Mouse (Mus musculus): ENCODE data around the gene 1300017J02Rik. TPM values are rescaled to one million over a fixed set of nuclear protein-coding genes. Genes with fewer than 3 reads are reported as not detected.

1300017J02Rik gene
- polyA plus RNA-seq, 1 experiment: 67.0 TPM

DNA sequence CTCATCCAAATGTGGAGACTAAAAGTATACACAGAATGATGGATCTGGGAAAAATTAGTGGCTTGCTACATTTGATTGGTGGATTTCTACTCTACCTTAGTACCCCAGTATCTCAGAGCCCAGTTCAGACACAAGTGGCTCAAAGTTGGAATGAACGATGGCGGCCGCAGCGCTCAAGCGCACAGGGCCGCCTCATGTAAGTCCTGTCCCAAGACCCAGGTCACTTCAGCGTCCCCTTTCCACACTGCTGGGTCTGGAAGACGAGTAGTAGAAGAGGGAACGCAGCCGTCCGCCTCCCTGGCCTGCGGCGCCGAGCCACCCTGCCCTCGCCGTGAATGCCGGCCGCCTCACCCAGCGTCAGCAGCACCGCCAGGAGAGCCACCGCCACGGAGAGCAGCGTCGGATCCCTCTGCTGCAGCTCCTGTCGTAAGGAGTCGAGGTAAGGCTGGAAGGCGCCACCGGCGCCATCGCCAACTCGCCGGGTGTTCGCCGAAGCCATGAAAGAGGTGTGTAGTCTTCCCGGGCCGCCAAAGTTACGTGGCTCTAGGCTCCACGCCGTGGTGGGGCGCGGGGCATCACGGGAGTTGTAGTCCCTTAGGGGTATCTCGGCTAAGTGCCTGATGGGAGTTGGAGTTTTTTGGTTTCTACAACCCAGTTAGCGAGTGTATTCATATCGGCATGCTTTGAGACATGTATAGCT, 103.2 kb downstream of the 1300017J02Rik start, which contains the start of gene Srprb:
Gene Srprb (minus strand): TSS at position 577 of the 700 bp plus-strand sequence.
- H3K27ac ChIP-seq (ENCODE audit: control insufficient read depth, insufficient read depth, low read depth, low read length, poor library complexity): peak within 1 kb of the TSS; percentile 73
- peak within 1 kb of the TSS; percentile 100 for H3K4me3 ChIP-seq (replicated peaks; ENCODE audit: control insufficient read depth, low read depth, low read length)
- no peaks in the 10 kb centered on the region for H3K4me1 ChIP-seq (ENCODE audit: control insufficient read depth, insufficient read depth, low read length)
- under 1% methylated on average over 45 of the region's 45 CpGs for WGBS
- peak; percentile 52; the same call in 1 of the 2 replicates for TF ChIP-seq POLR2A (IDR thresholded peaks at IDR 0.05; ENCODE audit: borderline replicate concordance, control insufficient read depth, low read depth, low read length)
- TF ChIP-seq CTCF (IDR thresholded peaks at IDR 0.05; ENCODE audit: control insufficient read depth, insufficient read depth, low read length): no peak

Other genes starting within 250 kb of the 1300017J02Rik start
- gene Rab6b, start 193.3 kb downstream of the 1300017J02Rik start, polyA plus RNA-seq (2011; ENCODE audit: insufficient read depth, insufficient read length, low replicate concordance, missing spikeins): 1.3 and 1.8 TPM in 2 replicates
- gene Srprb, start 102.9 kb downstream of the 1300017J02Rik start, polyA plus RNA-seq (2011; ENCODE audit: insufficient read depth, insufficient read length, low replicate concordance, missing spikeins): 5.3 and 5.5 TPM in 2 replicates
- gene Gm20425, start 74.8 kb downstream of the 1300017J02Rik start, polyA plus RNA-seq (2011; ENCODE audit: insufficient read depth, insufficient read length, low replicate concordance, missing spikeins): not detected in 2 replicates
- 77.9 and 106 TPM in 2 replicates for gene Trf, start 74.6 kb downstream of the 1300017J02Rik start, polyA plus RNA-seq (2011; ENCODE audit: insufficient read depth, insufficient read length, low replicate concordance, missing spikeins)
- 46.9 and 52.8 TPM in 2 replicates for gene Topbp1, start 133 bp upstream of the 1300017J02Rik start, polyA plus RNA-seq (2011; ENCODE audit: insufficient read depth, insufficient read length, low replicate concordance, missing spikeins)
- 47.9 and 78.8 TPM in 2 replicates for gene Cdv3, start 60.8 kb upstream of the 1300017J02Rik start, polyA plus RNA-seq (2011; ENCODE audit: insufficient read depth, insufficient read length, low replicate concordance, missing spikeins)
- gene Bfsp2, start 175.3 kb upstream of the 1300017J02Rik start, polyA plus RNA-seq (2011; ENCODE audit: insufficient read depth, insufficient read length, low replicate concordance, missing spikeins): 11.3 and 13.3 TPM in 2 replicates